Mouse (Mus musculus) hindbrain, embryonic 10.5 days (tissue): ENCODE measurements around the gene Ms4a14. TPM values are rescaled to one million over a fixed set of nuclear protein-coding genes. Genes with fewer than 3 reads are reported as not detected.
"Not testable (repeated sequence)": the region's sequence is repeated elsewhere in the genome, so short reads cannot be mapped to it uniquely, and the experiment has no call there.

Experiments used
- DNase-seq: peaks from one replicate; pipeline ENCODE4 v3.0.0-alpha.2; 2017; ENCODE audit warnings: low spot score
- H3K27ac ChIP-seq: fragments of 300-500 bp; sonication (generic); 2 replicates; pipeline ENCODE4 v1.5.1; 2016; ENCODE audit warnings: mild to moderate bottlenecking, moderate library complexity
- H3K27me3 ChIP-seq: fragments of 300-500 bp; sonication (generic); 2 replicates; pipeline ENCODE4 v1.6.1; 2016; ENCODE audit warnings: mild to moderate bottlenecking; ENCODE audit not compliant: poor library complexity, insufficient read depth, severe bottlenecking
- H3K36me3 ChIP-seq: fragments of 300-500 bp; sonication (generic); 2 replicates; pipeline ENCODE4 v1.6.1; 2016; ENCODE audit warnings: mild to moderate bottlenecking, moderate library complexity
- H3K4me1 ChIP-seq: fragments of 300-500 bp; sonication (generic); replicated peaks from 2 replicates; pipeline ENCODE4 v1.6.1; 2016; ENCODE audit warnings: mild to moderate bottlenecking
- H3K4me3 ChIP-seq: fragments of 300-500 bp; sonication (generic); 2 replicates; pipeline ENCODE4 v1.5.1; 2016; ENCODE audit warnings: mild to moderate bottlenecking, moderate library complexity
- H3K9me3 ChIP-seq: fragments of 300-500 bp; sonication (generic); 2 replicates; pipeline ENCODE4 v1.6.1; 2016; ENCODE audit warnings: mild to moderate bottlenecking, moderate library complexity
- WGBS: fragments of 180-500 bp; shearing (Covaris S2); methylation state at CpG from one replicate; pipeline ENCODE4 v1.1.7; 2016; 5-methylcytosine and 5-hydroxymethylcytosine counted together
- polyA plus RNA-seq: library from polyadenylated mRNA; unstranded; fragments of >200 nt; fragmentation: Nextera tagmentation; extraction: Ambion mirVana; gene quantifications from 2 replicates; pipeline ENCODE4 v1.2.1, GENCODE M21; 2016

Ms4a14 gene
- polyA plus RNA-seq, result 0.08 TPM in 1 of 2 replicates, not detected in the other

GRCm38 (mm10) chr19:11314354-11314753 lies at the start of gene Ms4a14:
Ms4a14 (minus strand) TSS chr19:11314454.
- Histone ChIP-seq H3K4me3 (no peak within 1 kb of the TSS), H3K4me1 (no peaks in the 10 kb centered on the region), H3K9me3 (no peaks in the 10 kb centered on the region), H3K36me3 (no peaks in the 10 kb centered on the region), H3K27me3 (no peaks in the 10 kb centered on the region), H3K27ac (no peak within 1 kb of the TSS)
- no peak for DNase-seq
- WGBS, result 88% methylated on average over 1 of the region's 1 CpGs

DNA sequence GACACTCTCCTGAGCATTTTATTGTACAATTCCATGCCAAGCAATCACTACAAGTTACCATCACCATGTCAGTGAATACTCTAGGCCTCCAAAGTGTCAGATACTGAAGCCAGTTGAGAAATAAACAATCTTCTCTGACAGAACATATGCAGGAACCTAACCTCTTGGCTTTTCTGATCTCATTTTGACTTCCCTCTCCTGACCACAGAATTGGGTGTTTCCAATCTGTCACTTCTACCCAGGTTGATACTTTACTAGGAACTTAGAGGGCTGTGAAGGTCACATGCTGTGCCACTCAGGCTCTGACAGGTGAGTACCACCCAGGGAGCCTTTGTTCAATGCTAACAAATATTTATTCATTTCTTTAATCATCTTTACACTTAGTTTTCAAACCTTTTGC lies 47.7 kb upstream of the Ms4a14 start:
- Histone ChIP-seq H3K4me1 (no peaks in the 10 kb centered on the region), H3K36me3 (no peaks in the 10 kb centered on the region), H3K27ac (no peak overlapping the region), H3K9me3 (no peaks in the 10 kb centered on the region), H3K27me3 (no peaks in the 10 kb centered on the region), H3K4me3 (no peak overlapping the region)
- no peak for DNase-seq

DNA sequence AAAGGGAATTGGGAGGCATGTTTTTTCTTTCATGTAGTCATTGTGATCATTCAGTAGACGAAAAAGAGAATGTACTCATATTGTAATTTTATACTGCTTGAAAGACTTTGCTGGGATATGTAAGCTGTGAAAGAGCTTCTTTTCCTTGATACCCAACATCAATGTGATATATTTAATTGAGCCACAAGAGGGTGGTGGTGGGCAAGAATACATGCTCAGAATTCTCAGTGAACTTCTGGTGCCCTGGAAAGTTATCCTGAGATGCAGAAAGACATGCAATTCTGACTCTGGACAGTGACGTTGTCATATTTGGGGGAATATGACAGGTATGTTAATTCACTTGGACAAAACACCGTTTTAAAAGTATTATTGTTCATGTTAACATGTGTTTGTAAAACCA lies 45.9 kb upstream of the Ms4a14 start:
- no peak for DNase-seq
- Histone ChIP-seq H3K4me3 (no peak overlapping the region), H3K27me3 (no peaks in the 10 kb centered on the region), H3K4me1 (no peaks in the 10 kb centered on the region), H3K36me3 (no peaks in the 10 kb centered on the region), H3K27ac (no peak overlapping the region), H3K9me3 (no peaks in the 10 kb centered on the region)
- WGBS, result 65% methylated on average over 3 of the region's 3 CpGs

- no peak for DNase-seq
- Histone ChIP-seq H3K27ac (no peak overlapping the region), H3K36me3 (no peaks in the 10 kb centered on the region), H3K4me3 (no peak overlapping the region), H3K27me3 (no peaks in the 10 kb centered on the region), H3K4me1 (no peaks in the 10 kb centered on the region), H3K9me3 (no peaks in the 10 kb centered on the region)
- WGBS, result 89% methylated on average over 7 of the region's 7 CpGs
Observed at GRCm38 (mm10) chr19:11355730-11356129, 41.5 kb upstream of the Ms4a14 start.

DNA sequence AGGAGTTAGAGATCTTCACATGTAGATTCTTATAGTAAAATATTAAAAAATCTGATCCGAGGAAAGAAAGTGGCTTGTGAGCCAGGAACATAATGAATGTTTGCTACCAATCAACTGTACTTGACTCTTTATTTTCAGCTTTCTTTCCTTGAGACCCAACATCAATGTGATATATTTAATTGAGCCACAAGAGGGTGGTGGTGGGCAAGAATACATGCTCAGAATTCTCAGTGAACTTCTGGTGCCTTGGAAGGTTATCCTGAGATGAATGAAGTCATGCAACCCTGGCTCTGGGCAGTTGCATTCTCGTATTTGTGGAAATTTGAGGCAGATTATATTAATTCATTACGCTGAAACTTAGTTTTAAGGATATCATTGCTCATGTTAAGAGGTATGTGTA lies 37.6 kb upstream of the Ms4a14 start:
- Histone ChIP-seq H3K36me3 (no peaks in the 10 kb centered on the region), H3K4me3 (no peak overlapping the region), H3K27me3 (no peaks in the 10 kb centered on the region), H3K27ac (no peak overlapping the region), H3K9me3 (no peaks in the 10 kb centered on the region), H3K4me1 (no peaks in the 10 kb centered on the region)
- 70% methylated on average over 3 of the region's 3 CpGs for WGBS
- no peak for DNase-seq

DNA sequence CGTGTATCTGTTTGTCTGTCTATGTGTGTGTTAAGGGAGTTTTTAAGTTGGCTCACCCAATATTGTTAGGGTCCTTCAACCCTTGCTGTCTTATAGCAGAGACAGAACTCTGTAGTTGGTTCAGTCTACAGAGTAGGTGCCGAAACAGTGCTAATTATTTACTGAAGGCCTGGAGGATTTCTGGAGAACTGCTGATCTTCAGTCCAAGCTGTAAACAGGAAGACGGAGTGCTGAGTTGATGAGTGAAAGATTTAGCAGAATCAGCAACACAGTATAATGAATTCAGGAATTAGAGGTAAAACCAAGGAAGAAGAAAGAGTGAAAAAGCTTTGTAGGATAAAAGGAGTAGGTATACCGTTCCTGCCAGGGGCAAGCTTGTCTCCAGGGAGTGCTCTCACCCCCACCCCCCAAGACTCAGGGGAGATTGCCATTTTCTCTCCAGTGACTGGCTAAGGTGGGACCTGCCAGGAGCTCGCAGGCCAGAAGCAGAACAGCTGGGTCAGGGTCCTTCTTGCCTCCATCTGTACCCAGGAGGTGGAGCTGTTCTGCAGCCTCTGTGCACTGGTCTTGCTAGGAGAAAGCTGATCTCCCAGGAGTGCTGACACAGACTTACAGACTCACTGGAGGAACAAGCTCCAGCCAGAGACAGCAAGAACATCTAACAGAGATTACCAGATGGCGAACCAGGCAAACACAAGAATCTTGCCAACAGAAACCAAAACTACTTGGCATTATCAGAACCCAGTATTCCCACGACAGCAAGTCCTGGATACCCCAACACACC lies 35.6 kb upstream of the Ms4a14 start:
- DNase-seq, result peak; percentile 20

DNA sequence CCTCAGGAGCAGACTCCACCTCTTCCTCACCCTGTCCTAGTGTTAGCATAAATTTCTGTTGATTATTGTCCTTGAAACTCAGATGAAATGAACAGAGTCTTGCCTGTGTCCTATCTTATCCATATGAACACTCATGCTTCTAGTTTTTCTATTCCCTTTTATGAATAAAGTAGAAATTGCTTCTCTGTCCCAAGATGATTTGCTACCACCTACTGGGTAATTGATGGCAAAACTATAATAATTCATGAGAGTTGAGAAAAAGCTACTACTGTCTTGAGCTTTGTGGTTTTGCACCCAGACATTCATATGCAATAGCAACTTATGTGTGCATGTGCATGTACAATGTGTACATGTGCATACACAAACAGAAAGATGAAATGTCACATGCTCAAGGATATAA lies 29.7 kb upstream of the Ms4a14 start:
- Histone ChIP-seq H3K4me3 (no peak overlapping the region), H3K9me3 (no peaks in the 10 kb centered on the region), H3K4me1 (no peaks in the 10 kb centered on the region), H3K27ac (no peak overlapping the region), H3K36me3 (no peaks in the 10 kb centered on the region), H3K27me3 (no peaks in the 10 kb centered on the region)
- DNase-seq, result no peak

More for the DNA sequence above, 35.6 kb upstream of the Ms4a14 start:
- Histone ChIP-seq H3K4me3 (no peak overlapping the region), H3K27me3 (no peaks in the 10 kb centered on the region), H3K27ac (no peak overlapping the region), H3K4me1 (no peaks in the 10 kb centered on the region), H3K36me3 (no peaks in the 10 kb centered on the region), H3K9me3 (no peaks in the 10 kb centered on the region)
- 65% methylated on average over 7 of the region's 7 CpGs for WGBS

GRCm38 (mm10) chr19:11343147-11343546 lies 28.9 kb upstream of the Ms4a14 start:
- no peaks in the 10 kb centered on the region for H3K4me1 ChIP-seq
- H3K9me3 ChIP-seq, result no peaks in the 10 kb centered on the region

DNA sequence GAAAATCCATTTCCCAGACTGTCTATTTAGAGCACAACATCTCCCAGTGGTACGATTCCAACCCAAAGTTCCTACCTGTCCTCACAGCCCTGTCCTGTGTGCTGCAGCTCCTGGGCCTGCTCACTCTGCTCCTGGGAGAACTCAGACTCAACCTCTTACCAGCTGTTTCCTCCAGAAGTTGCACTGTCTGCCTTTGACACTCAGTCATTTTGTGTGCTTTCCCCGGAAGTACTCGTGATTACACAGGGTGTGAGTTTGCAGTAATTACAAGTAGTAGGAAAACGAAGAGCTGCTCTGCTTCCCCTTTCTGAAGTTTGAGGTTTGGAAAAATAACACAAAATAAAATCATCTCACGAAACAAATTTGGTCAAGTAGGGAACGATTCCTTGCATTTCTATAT lies 21.7 kb upstream of the Ms4a14 start, which contains the start of gene Ms4a7:
TSS of gene Ms4a7 (minus strand) at position 215 of the 400 bp plus-strand sequence.
- no peak within 1 kb of the TSS for H3K27ac ChIP-seq
- WGBS, result 88% methylated on average over 6 of the region's 6 CpGs
- no peaks in the 10 kb centered on the region for H3K27me3 ChIP-seq
- H3K4me3 ChIP-seq, result no peak within 1 kb of the TSS
- H3K4me1 ChIP-seq, result no peaks in the 10 kb centered on the region
- no peak for DNase-seq
- no peaks in the 10 kb centered on the region for H3K36me3 ChIP-seq
- no peaks in the 10 kb centered on the region for H3K9me3 ChIP-seq

More at GRCm38 (mm10) chr19:11343147-11343546, 28.9 kb upstream of the Ms4a14 start:
- Histone ChIP-seq H3K27ac (no peak overlapping the region), H3K27me3 (no peaks in the 10 kb centered on the region), H3K36me3 (no peaks in the 10 kb centered on the region), H3K4me3 (no peak overlapping the region)
- DNase-seq, result no peak

GRCm38 (mm10) chr19:11321123-11321522 lies 6.9 kb upstream of the Ms4a14 start:
- Histone ChIP-seq H3K9me3 (no peaks in the 10 kb centered on the region), H3K27me3 (no peaks in the 10 kb centered on the region), H3K27ac (no peak overlapping the region), H3K4me1 (0 out of 2 replicates have a peak, but pooled peaks cover 2% of the 10 kb centered on the region), H3K36me3 (no peaks in the 10 kb centered on the region), H3K4me3 (no peak overlapping the region)
- no peak for DNase-seq
- 79% methylated on average over 1 of the region's 1 CpGs for WGBS

- Histone ChIP-seq H3K27ac (no peak overlapping the region), H3K4me1 (no peaks in the 10 kb centered on the region), H3K27me3 (no peaks in the 10 kb centered on the region), H3K9me3 (no peaks in the 10 kb centered on the region), H3K36me3 (no peaks in the 10 kb centered on the region), H3K4me3 (no peak overlapping the region)
- DNase-seq, result no peak
- 87% methylated on average over 4 of the region's 4 CpGs for WGBS
Observed at GRCm38 (mm10) chr19:11316786-11317185, 2.5 kb upstream of the Ms4a14 start.

GRCm38 (mm10) chr19:11308888-11309287 lies 5.4 kb downstream of the Ms4a14 start:
- DNase-seq, result no peak
- Histone ChIP-seq H3K9me3 (no peaks in the 10 kb centered on the region), H3K36me3 (no peaks in the 10 kb centered on the region), H3K4me1 (no peaks in the 10 kb centered on the region), H3K27ac (no peak overlapping the region), H3K4me3 (no peak overlapping the region), H3K27me3 (no peaks in the 10 kb centered on the region)

GRCm38 (mm10) chr19:11299529-11299928 lies 14.7 kb downstream of the Ms4a14 start:
- WGBS, result 47% methylated on average over 4 of the region's 4 CpGs

DNA sequence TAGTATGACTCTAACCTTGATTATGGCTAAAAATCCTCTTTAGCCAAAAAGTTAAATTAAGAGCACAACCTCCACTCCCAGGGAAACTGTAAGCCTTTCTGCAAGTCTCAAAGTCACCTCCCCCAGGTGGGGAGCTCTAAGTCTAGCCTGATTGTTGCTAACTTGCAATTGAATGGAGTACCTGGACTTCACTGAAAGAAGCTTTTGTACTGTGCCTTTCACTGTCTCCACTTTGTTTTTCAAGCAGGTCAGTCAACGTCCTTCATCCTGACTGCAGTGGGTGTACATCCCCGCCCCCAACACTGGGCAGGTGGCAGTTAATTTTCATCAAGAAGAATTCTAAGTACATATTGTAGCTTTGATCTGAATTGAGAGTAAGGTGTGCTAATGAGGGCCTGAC lies 15.3 kb downstream of the Ms4a14 start:
- Histone ChIP-seq H3K4me3 (no peak overlapping the region), H3K9me3 (no peaks in the 10 kb centered on the region), H3K27me3 (no peaks in the 10 kb centered on the region), H3K36me3 (no peaks in the 10 kb centered on the region), H3K4me1 (no peaks in the 10 kb centered on the region), H3K27ac (no peak overlapping the region)
- 40% methylated on average over 2 of the region's 2 CpGs for WGBS
- DNase-seq, result no peak

More at GRCm38 (mm10) chr19:11299529-11299928, 14.7 kb downstream of the Ms4a14 start:
- not testable (repeated sequence) for H3K4me3 ChIP-seq, H3K4me1 ChIP-seq, H3K27ac ChIP-seq, H3K36me3 ChIP-seq, H3K9me3 ChIP-seq, H3K27me3 ChIP-seq, DNase-seq
